Mouse (Mus musculus): Measurements from ENCODE around the gene Rab6b. TPM values are rescaled to one million over a fixed set of nuclear protein-coding genes. Genes with fewer than 3 reads are reported as not detected.
"Not testable (repeated sequence)": the region's sequence is repeated elsewhere in the genome, so short reads cannot be mapped to it uniquely, and the experiment has no call there.

Gene Rab6b
- total and polyA plus RNA-seq, 3 experiments = 0.04 to 0.19 TPM; not detected in 1

DNA sequence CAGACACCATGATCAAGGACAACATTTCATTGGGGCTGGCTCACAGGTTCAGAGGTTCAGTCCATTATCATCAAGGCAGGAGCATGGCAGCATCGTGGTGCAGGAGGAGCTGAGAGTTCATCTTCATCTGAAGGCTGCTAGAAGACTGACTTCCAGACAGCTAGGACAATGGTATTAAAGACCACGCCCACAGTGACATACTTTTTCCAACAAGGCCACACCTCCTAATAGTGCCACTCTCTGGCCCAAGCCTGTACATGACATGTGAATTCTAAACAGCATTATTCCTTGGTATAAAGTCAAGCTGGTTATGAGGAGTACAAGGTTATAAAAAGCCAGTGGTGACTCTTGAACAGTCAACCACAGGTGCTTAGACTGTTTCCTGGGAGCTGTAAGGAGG, 43.0 kb downstream of the Rab6b start:
- peaks cover 2% of the 10 kb centered on the region for H3K9me3 ChIP-seq (replicated peaks; ENCODE audit: low read length)
- H3K27me3 ChIP-seq (replicated peaks) = no peaks in the 10 kb centered on the region
- DNase-seq (ENCODE audit: extremely low read depth) = peak; percentile 49
- H3K36me3 ChIP-seq (replicated peaks in 1 of 2; ENCODE audit: control insufficient read depth in 1 of 2, insufficient read depth in 1 of 2, low read length in 1 of 2) = no peaks in the 10 kb centered on the region
- H3K4me2 ChIP-seq (ENCODE audit: insufficient read depth, low read depth, poor library complexity, severe bottlenecking) = no peak overlapping the region
- H3K4me1 ChIP-seq (ENCODE audit: control insufficient read depth in 1 of 2, insufficient read depth in 2 of 2) = peaks cover 3 to 30% of the 10 kb centered on the region in 2 experiments; a peak in 3 of 4 replicates
- dilution Hi-C loops (cut with MboI; ENCODE audit: extremely low pct_ligation_motif_present, extremely low pct_unique_long_range_greater_than_20kb, low sequenced_read_pairs) = no loop called here
- TF ChIP-seq MAX (IDR thresholded peaks at IDR 0.05; ENCODE audit: low read length) = no peak
- 0 out of 2 replicates have a peak, but pooled peaks have one; percentile 29 for TF ChIP-seq JUND (conservative IDR thresholded peaks at IDR 0.05; ENCODE audit: low read depth, low read length)
- H3K79me2 ChIP-seq (replicated peaks; ENCODE audit: control insufficient read depth, extremely low read depth, insufficient read depth, poor library complexity, severe bottlenecking) = no peaks in the 10 kb centered on the region
- in situ Hi-C loops (cut with MboI; ENCODE audit: low pct_ligation_motif_present, low pct_unique_long_range_greater_than_20kb, low sequenced_read_pairs) = no loop called here
- H3K9ac ChIP-seq (ENCODE audit: insufficient read depth, low read depth) = no peak overlapping the region
- no peak overlapping the region for H3K4me3 ChIP-seq (replicated peaks in 1 of 3; ENCODE audit: low read depth in 2 of 3, low read length in 2 of 3, poor library complexity in 1 of 3)
- H3K27ac ChIP-seq (ENCODE audit: insufficient read depth, low read depth) = no peak overlapping the region

DNA sequence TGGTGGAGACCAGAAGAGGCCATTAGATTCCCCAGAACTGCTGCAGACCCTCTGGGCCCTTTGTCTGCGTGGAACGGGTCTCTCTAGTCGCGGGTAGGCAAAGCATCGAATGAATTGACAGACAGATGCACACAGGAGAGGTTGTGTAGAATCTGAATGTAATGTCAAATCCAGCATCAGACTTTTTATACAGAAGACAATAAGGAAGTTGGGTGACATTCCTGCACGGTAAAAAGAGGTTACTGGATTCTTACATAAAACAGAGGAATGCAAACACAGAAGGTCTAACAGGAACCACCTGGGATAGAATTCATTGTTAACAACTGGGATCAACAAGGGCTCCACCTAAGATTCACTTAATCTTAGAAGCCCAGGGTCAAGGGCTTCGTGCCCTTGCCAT, 43.6 kb downstream of the Rab6b start:
- dilution Hi-C loops (cut with MboI; ENCODE audit: extremely low pct_ligation_motif_present, extremely low pct_unique_long_range_greater_than_20kb, low sequenced_read_pairs); H3K4me3 ChIP-seq (replicated peaks in 1 of 3; ENCODE audit: low read depth in 2 of 3, low read length in 2 of 3, poor library complexity in 1 of 3); H3K36me3 ChIP-seq (replicated peaks in 1 of 2; ENCODE audit: control insufficient read depth in 1 of 2, insufficient read depth in 1 of 2, low read length in 1 of 2); H3K9me3 ChIP-seq (replicated peaks; ENCODE audit: low read length); DNase-seq (ENCODE audit: extremely low read depth); H3K27me3 ChIP-seq (replicated peaks); H3K4me2 ChIP-seq (ENCODE audit: insufficient read depth, low read depth, poor library complexity, severe bottlenecking); in situ Hi-C loops (cut with MboI; ENCODE audit: low pct_ligation_motif_present, low pct_unique_long_range_greater_than_20kb, low sequenced_read_pairs); H3K27ac ChIP-seq (ENCODE audit: insufficient read depth, low read depth); H3K79me2 ChIP-seq (replicated peaks; ENCODE audit: control insufficient read depth, extremely low read depth, insufficient read depth, poor library complexity, severe bottlenecking); H3K9ac ChIP-seq (ENCODE audit: insufficient read depth, low read depth): not testable (repeated sequence)
- H3K4me1 ChIP-seq (ENCODE audit: control insufficient read depth in 1 of 2, insufficient read depth in 2 of 2) = peaks cover 3 to 28% of the 10 kb centered on the region in 2 experiments; a peak in 3 of 4 replicates

DNA sequence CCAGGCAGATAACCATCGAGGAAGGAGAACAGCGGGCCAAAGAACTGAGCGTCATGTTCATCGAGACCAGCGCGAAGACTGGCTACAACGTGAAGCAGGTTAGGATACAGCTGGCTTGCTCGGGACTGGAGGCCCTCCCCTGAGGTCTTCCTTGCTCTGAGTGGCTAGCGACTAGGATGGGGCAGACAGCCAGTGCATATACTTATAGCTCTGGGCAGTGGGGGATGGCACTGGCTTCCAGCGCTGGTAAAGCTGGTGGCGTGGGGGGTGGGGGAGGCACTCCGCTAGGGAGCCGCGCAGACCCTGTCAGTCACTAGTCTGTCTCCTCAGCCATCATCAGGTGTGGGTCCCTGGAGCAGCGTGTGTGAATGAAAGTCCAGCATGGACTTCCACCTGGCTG, 52.2 kb downstream of the Rab6b start:
- H3K79me2 ChIP-seq (replicated peaks; ENCODE audit: control insufficient read depth, extremely low read depth, insufficient read depth, poor library complexity, severe bottlenecking) = no peaks in the 10 kb centered on the region
- peaks cover 4 to 13% of the 10 kb centered on the region in 2 experiments; a peak in 3 of 4 replicates for H3K4me1 ChIP-seq (ENCODE audit: control insufficient read depth in 1 of 2, insufficient read depth in 2 of 2)
- H3K9me3 ChIP-seq (replicated peaks; ENCODE audit: low read length) = no peaks in the 10 kb centered on the region
- no peak overlapping the region for H3K4me3 ChIP-seq (replicated peaks in 1 of 3; ENCODE audit: low read depth in 2 of 3, low read length in 2 of 3, poor library complexity in 1 of 3)
- TF ChIP-seq SMC3 (IDR thresholded peaks at IDR 0.05; ENCODE audit: low read depth, low read length) (no peak), CHD2 (IDR thresholded peaks at IDR 0.05; ENCODE audit: low read length) (no peak), MAX (IDR thresholded peaks at IDR 0.05; ENCODE audit: low read length) (no peak), BHLHE40 (IDR thresholded peaks at IDR 0.05; ENCODE audit: low read depth, low read length) (no peak), UBTF (IDR thresholded peaks at IDR 0.05; ENCODE audit: low read depth, low read length) (no peak), MYC (IDR thresholded peaks at IDR 0.05; ENCODE audit: low read depth, low read length) (no peak), CTCF (conservative IDR thresholded peaks at IDR 0.05 in 1 of 2, IDR thresholded peaks at IDR 0.05 in 1 of 2; ENCODE audit: low read depth in 2 of 2, low read length in 2 of 2) (no peak), SIN3A (IDR thresholded peaks at IDR 0.05; ENCODE audit: low read length) (no peak), USF2 (conservative IDR thresholded peaks at IDR 0.05; ENCODE audit: low read depth, low read length) (no peak), GABPA (IDR thresholded peaks at IDR 0.05; ENCODE audit: insufficient replicate concordance, low read depth, low read length) (no peak), CHD1 (IDR thresholded peaks at IDR 0.05; ENCODE audit: low read depth, low read length) (no peak), MAZ (IDR thresholded peaks at IDR 0.05; ENCODE audit: low read depth, low read length) (no peak), NRF1 (IDR thresholded peaks at IDR 0.05; ENCODE audit: low read depth, low read length) (no peak), ZC3H11A (IDR thresholded peaks at IDR 0.05; ENCODE audit: low read depth, low read length) (no peak), KAT2A (IDR thresholded peaks at IDR 0.05; ENCODE audit: insufficient replicate concordance, low read length) (no peak), RCOR1 (conservative IDR thresholded peaks at IDR 0.05; ENCODE audit: low read depth, low read length) (no peak), ZMIZ1 (IDR thresholded peaks at IDR 0.05; ENCODE audit: low read depth, low read length) (no peak), POLR2AphosphoS2 (IDR thresholded peaks at IDR 0.05; ENCODE audit: low read depth, low read length) (no peak), JUN (IDR thresholded peaks at IDR 0.05; ENCODE audit: insufficient read depth, low read depth, low read length) (no peak)
- no peak overlapping the region for H3K27ac ChIP-seq (ENCODE audit: insufficient read depth, low read depth)
- in situ Hi-C loops (cut with MboI; ENCODE audit: low pct_ligation_motif_present, low pct_unique_long_range_greater_than_20kb, low sequenced_read_pairs) (no loop called here), dilution Hi-C loops (cut with MboI; ENCODE audit: extremely low pct_ligation_motif_present, extremely low pct_unique_long_range_greater_than_20kb, low sequenced_read_pairs) (no loop called here)
- DNase-seq (ENCODE audit: extremely low read depth) = no peak
- H3K27me3 ChIP-seq (replicated peaks) = peaks cover 14% of the 10 kb centered on the region
- no peak overlapping the region for H3K4me2 ChIP-seq (ENCODE audit: insufficient read depth, low read depth, poor library complexity, severe bottlenecking)
- no peaks in the 10 kb centered on the region for H3K36me3 ChIP-seq (replicated peaks in 1 of 2; ENCODE audit: control insufficient read depth in 1 of 2, insufficient read depth in 1 of 2, low read length in 1 of 2)
- no peak overlapping the region for H3K9ac ChIP-seq (ENCODE audit: insufficient read depth, low read depth)

All from CH12.LX (cell line).